Mouse (Mus musculus) heart, embryonic 11.5 days (tissue): ENCODE results near the gene Nrcam. TPM values are rescaled to one million over a fixed set of nuclear protein-coding genes. Genes with fewer than 3 reads are reported as not detected.

Source experiments
- ATAC-seq: fragments of 200-750 bp; cut with Nextera tagmentation; replicated peaks from 2 replicates; pipeline ENCODE4 v1.8.0; 2017; ENCODE audit warnings: moderate library complexity; ENCODE audit not compliant: insufficient number of reproducible peaks, low FRiP score, low TSS enrichment
- H3K27ac ChIP-seq: fragments of 300-500 bp; sonication (generic); 2 replicates; pipeline ENCODE4 v1.5.1; 2014; ENCODE audit warnings: mild to moderate bottlenecking, low read depth, low read length
- H3K27me3 ChIP-seq: fragments of 300-500 bp; sonication (generic); 2 replicates; pipeline ENCODE4 v1.6.1; 2014; ENCODE audit warnings: mild to moderate bottlenecking, low read length, mixed read lengths; ENCODE audit not compliant: control insufficient read depth, insufficient read depth
- H3K36me3 ChIP-seq: fragments of 300-500 bp; sonication (generic); 2 replicates; pipeline ENCODE4 v1.6.1; 2014; ENCODE audit warnings: mild to moderate bottlenecking, low read length, moderate library complexity, mixed read lengths; ENCODE audit not compliant: control insufficient read depth, insufficient read depth
- H3K4me1 ChIP-seq: fragments of 300-500 bp; sonication (generic); 2 replicates; pipeline ENCODE4 v1.6.1; 2014; ENCODE audit warnings: low read length; ENCODE audit not compliant: control insufficient read depth, insufficient read depth
- H3K4me2 ChIP-seq: fragments of 300-500 bp; sonication (generic); 2 replicates; pipeline ENCODE4 v1.6.1; 2014; ENCODE audit warnings: mild to moderate bottlenecking, moderate library complexity
- H3K4me3 ChIP-seq: fragments of 300-500 bp; sonication (generic); 2 replicates; pipeline ENCODE4 v1.5.1; 2014; ENCODE audit warnings: low read depth, low read length
- H3K9ac ChIP-seq: fragments of 300-500 bp; sonication (generic); 2 replicates; pipeline ENCODE4 v1.6.1; 2014; ENCODE audit warnings: mild to moderate bottlenecking, low read depth, low read length, moderate library complexity
- H3K9me3 ChIP-seq: fragments of 300-500 bp; sonication (generic); replicated peaks from 2 replicates; pipeline ENCODE4 v1.6.1; 2016; ENCODE audit warnings: low read length; ENCODE audit not compliant: control insufficient read depth
- whole genome bisulfite sequencing: fragments of 180-500 bp; shearing (Covaris S2); extraction: QIAGEN DNeasy Blood & Tissue Kit; methylation state at CpG from one replicate; pipeline ENCODE4 v1.1.7; 2014; ENCODE audit not compliant: insufficient replicate concordance; 5-methylcytosine and 5-hydroxymethylcytosine counted together
- polyA plus RNA-seq: library from polyadenylated mRNA; unstranded; fragments of >200 nt; fragmentation: Nextera tagmentation; extraction: Ambion mirVana; gene quantifications from 2 replicates; pipeline ENCODE4 v1.2.1, GENCODE M21; 2014

The Nrcam gene
- polyA plus RNA-seq, 1 experiment from 2014 or later: 0.84 TPM

DNA sequence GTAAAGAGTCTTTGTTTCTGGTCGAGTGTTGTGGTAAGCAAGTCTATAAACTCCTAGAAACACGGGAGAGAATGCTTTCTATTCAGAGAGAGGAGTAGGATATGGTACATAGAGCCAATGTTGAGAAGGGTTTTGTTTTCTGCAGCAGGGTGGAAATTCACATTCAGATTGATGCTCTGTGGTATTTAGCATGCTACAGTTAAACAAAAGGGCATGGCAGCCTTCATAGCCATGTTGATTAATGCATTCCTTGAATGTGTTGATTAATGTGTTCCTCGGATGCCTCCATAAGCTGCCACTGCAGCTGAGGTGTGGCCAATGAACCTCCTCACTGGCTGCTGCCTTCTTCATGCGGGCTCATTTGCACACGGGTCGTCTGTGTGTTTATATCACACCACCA, 134.3 kb downstream of the Nrcam start:
- Histone ChIP-seq H3K36me3 (no peaks in the 10 kb centered on the region), H3K4me1 (no peaks in the 10 kb centered on the region), H3K9me3 (no peaks in the 10 kb centered on the region), H3K4me2 (no peak overlapping the region), H3K9ac (no peak overlapping the region), H3K27ac (no peak overlapping the region), H3K27me3 (no peaks in the 10 kb centered on the region), H3K4me3 (no peak overlapping the region)
- WGBS: 66% methylated on average over 6 of the region's 6 CpGs
- ATAC-seq: no peak

GRCm38 (mm10) chr12:44471073-44471472, 142.4 kb downstream of the Nrcam start:
- H3K9me3 ChIP-seq: no peaks in the 10 kb centered on the region
- no peak overlapping the region for H3K9ac ChIP-seq
- H3K4me3 ChIP-seq: no peak overlapping the region
- ATAC-seq: no peak
- no peak overlapping the region for H3K27ac ChIP-seq
- H3K4me1 ChIP-seq: no peaks in the 10 kb centered on the region
- H3K4me2 ChIP-seq: no peak overlapping the region
- WGBS: 80% methylated on average over 5 of the region's 5 CpGs
- no peaks in the 10 kb centered on the region for H3K36me3 ChIP-seq
- H3K27me3 ChIP-seq: no peaks in the 10 kb centered on the region

DNA sequence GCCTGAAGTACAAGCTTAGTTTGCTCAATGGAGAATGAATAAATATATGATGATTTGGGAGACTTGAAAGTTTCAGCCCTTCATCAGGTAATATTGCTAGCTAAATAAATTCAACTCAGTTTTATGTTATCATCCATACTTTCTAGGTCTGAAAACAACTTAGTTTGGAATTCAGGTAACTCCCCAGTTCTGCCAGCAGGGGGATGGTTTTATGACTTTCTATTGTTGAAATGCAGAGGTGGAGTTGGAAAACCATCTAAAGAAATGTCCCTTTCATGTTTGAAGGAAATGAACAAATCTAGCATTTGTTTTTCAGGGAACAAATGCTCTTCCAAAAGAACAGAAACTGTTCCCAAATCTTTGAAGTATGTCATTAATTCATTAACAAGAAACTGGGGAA, 146.7 kb downstream of the Nrcam start:
- no peak overlapping the region for H3K9ac ChIP-seq
- no peak overlapping the region for H3K4me2 ChIP-seq
- H3K4me3 ChIP-seq: no peak overlapping the region
- ATAC-seq: no peak
- no peaks in the 10 kb centered on the region for H3K27me3 ChIP-seq
- no peaks in the 10 kb centered on the region for H3K36me3 ChIP-seq
- H3K4me1 ChIP-seq: no peaks in the 10 kb centered on the region
- no peaks in the 10 kb centered on the region for H3K9me3 ChIP-seq
- no peak overlapping the region for H3K27ac ChIP-seq

GRCm38 (mm10) chr12:44479260-44480030, 150.8 kb downstream of the Nrcam start:
- H3K27ac ChIP-seq: no peak overlapping the region
- no peaks in the 10 kb centered on the region for H3K27me3 ChIP-seq
- H3K4me1 ChIP-seq: no peaks in the 10 kb centered on the region
- H3K9me3 ChIP-seq: no peaks in the 10 kb centered on the region
- WGBS: 70% methylated on average over 6 of the region's 6 CpGs
- H3K9ac ChIP-seq: no peak overlapping the region
- ATAC-seq: no peak
- H3K4me2 ChIP-seq: no peak overlapping the region
- H3K4me3 ChIP-seq: no peak overlapping the region
- H3K36me3 ChIP-seq: no peaks in the 10 kb centered on the region

GRCm38 (mm10) chr12:44480031-44480419, 151.3 kb downstream of the Nrcam start:
- Histone ChIP-seq H3K4me1 (no peaks in the 10 kb centered on the region), H3K9ac (no peak overlapping the region), H3K27ac (no peak overlapping the region), H3K27me3 (no peaks in the 10 kb centered on the region), H3K9me3 (no peaks in the 10 kb centered on the region), H3K4me2 (no peak overlapping the region), H3K4me3 (no peak overlapping the region), H3K36me3 (no peaks in the 10 kb centered on the region)
- WGBS: 64% methylated on average over 2 of the region's 2 CpGs
- no peak for ATAC-seq

GRCm38 (mm10) chr12:44481415-44481814, 152.7 kb downstream of the Nrcam start:
- Histone ChIP-seq H3K4me2 (no peak overlapping the region), H3K4me3 (no peak overlapping the region), H3K27me3 (no peaks in the 10 kb centered on the region), H3K9ac (no peak overlapping the region), H3K4me1 (no peaks in the 10 kb centered on the region), H3K36me3 (no peaks in the 10 kb centered on the region), H3K9me3 (no peaks in the 10 kb centered on the region), H3K27ac (no peak overlapping the region)
- WGBS: 70% methylated on average over 3 of the region's 3 CpGs
- ATAC-seq: no peak

GRCm38 (mm10) chr12:44492759-44493479, 164.2 kb downstream of the Nrcam start:
- H3K4me3 ChIP-seq: no peak overlapping the region
- H3K27me3 ChIP-seq: no peaks in the 10 kb centered on the region
- no peak overlapping the region for H3K9ac ChIP-seq
- no peaks in the 10 kb centered on the region for H3K9me3 ChIP-seq
- H3K4me2 ChIP-seq: no peak overlapping the region
- 66% methylated on average over 5 of the region's 5 CpGs for WGBS
- no peak overlapping the region for H3K27ac ChIP-seq
- ATAC-seq: no peak
- no peaks in the 10 kb centered on the region for H3K4me1 ChIP-seq
- H3K36me3 ChIP-seq: no peaks in the 10 kb centered on the region

GRCm38 (mm10) chr12:44497762-44498161, 169.1 kb downstream of the Nrcam start:
- Histone ChIP-seq H3K27me3 (no peaks in the 10 kb centered on the region), H3K9me3 (no peaks in the 10 kb centered on the region), H3K9ac (no peak overlapping the region), H3K4me3 (no peak overlapping the region), H3K4me1 (no peaks in the 10 kb centered on the region), H3K4me2 (no peak overlapping the region), H3K36me3 (no peaks in the 10 kb centered on the region), H3K27ac (no peak overlapping the region)
- no peak for ATAC-seq
- 67% methylated on average over 2 of the region's 2 CpGs for WGBS

DNA sequence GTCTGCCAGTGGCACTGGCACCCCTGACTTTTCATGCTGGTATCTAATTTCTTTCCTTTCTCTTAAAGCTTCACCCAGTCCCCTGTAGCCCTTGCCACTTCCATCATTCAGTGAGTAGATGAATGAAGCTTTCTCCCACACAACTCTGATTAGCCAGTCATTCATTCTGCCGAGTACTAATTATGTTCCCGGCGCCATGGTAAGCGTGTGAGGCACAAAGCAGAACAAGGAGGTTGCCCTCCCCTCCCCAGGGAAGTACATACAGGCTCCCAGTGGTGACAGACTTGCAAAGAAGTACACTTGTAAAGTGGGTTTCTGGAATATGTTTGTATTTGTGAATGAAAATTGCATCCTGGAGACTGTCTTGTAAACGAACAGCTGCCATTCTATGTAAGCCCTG, 170.2 kb downstream of the Nrcam start:
- no peak overlapping the region for H3K4me3 ChIP-seq
- no peaks in the 10 kb centered on the region for H3K36me3 ChIP-seq
- H3K27me3 ChIP-seq: no peaks in the 10 kb centered on the region
- H3K4me2 ChIP-seq: no peak overlapping the region
- no peak overlapping the region for H3K9ac ChIP-seq
- H3K9me3 ChIP-seq: no peaks in the 10 kb centered on the region
- ATAC-seq: no peak
- no peaks in the 10 kb centered on the region for H3K4me1 ChIP-seq
- WGBS: 73% methylated on average over 5 of the region's 5 CpGs
- H3K27ac ChIP-seq: no peak overlapping the region
